Mouse (Mus musculus): ENCODE data around the gene BC005537. TPM values are rescaled to one million over a fixed set of nuclear protein-coding genes. Genes with fewer than 3 reads are reported as not detected.
"Not testable (repeated sequence)": the region's sequence is repeated elsewhere in the genome, so short reads cannot be mapped to it uniquely, and the experiment has no call there.

The BC005537 gene
- polyA plus RNA-seq (2012; rRNA removed): 27.3 and 41.8 TPM in 2 replicates

DNA sequence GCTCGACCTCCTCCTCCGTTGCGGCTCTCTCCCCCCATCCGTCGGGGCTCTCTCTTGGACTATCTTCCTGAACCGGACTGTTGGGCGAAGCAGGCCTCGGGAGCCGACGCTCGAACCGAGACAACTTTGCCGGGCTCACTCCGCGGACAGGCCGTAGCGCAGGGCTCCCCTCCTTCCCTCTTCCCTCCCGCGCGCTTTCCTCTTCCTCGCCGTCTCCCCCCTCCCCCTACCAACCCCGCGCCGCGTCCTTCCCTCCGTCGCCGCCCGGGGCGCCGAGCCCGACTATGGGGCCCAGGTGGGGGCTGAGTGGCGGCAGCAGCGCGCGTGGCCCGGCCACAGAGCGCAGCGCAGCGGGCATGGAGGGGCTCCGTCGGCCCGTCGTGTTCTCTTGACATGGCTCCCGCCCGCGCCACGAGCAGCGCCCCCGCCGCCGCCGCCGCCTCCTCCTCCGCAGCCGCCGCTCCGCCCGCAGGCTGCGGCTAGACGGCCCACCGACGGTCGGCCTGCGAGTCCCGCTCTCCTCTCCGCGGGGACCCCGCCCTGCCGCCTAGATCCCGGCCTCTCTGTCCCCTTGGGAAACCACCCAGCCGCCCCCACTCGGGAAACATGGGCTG is at the start of gene BC005537:
Gene BC005537, plus strand, starts transcription at position 350 of the 614 bp plus-strand sequence.
- no peak for DNase-seq (ENCODE audit: low read depth)

DNA sequence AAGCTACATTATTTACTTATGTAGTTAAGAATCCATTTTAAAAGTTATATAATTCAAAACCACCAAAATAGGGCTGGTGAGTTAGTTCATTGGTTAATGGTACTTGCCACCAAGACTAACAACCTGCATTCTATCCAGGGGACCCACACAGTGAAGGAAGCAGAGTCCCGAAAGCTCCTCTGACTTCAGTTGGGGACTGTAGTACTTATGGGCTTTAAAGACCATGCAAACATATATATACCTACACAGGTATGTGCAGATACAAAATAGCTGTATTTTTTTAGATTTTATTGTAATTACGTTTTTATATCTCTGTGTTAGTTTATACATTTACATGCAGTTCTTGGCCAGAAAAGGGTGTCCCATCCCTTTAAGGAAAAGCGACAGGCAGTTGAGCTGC is 44.7 kb upstream of the BC005537 start:
- DNase-seq (ENCODE audit: low read depth): no peak

DNA sequence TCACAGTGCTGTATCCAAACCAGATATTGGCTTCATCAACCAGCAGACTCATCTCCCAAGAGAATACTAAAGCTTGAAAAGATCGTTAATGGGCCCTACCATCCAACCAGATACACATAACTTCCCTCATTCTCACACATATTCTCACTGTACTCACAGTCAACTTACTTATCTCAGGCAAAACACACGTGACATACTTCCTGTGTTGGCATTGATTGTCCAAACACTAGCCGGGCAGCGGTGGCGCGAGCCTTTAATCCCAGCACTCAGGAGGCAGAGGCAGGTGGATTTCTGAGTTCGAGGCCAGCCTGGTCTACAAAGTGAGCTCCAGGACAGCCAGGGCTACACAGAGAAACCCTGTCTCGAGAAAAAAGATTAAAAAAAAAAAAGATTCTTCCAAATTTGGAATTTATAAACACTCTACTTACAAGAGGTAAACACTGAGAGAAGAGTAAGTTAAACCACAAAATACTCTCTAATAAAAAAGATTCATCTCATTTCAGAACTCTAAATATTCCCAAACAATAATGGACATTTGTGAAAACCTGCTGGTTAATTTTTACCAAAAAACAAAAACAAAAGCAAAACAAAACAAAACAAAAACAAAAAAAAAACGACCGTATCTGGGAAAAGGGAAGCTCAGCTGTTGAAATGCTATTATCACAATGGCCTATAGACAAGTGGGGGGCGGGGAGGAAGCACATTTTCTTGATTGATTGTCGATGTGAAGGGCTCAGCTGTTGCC is 43.5 kb upstream of the BC005537 start:
- DNase-seq (ENCODE audit: low read depth): no peak

DNA sequence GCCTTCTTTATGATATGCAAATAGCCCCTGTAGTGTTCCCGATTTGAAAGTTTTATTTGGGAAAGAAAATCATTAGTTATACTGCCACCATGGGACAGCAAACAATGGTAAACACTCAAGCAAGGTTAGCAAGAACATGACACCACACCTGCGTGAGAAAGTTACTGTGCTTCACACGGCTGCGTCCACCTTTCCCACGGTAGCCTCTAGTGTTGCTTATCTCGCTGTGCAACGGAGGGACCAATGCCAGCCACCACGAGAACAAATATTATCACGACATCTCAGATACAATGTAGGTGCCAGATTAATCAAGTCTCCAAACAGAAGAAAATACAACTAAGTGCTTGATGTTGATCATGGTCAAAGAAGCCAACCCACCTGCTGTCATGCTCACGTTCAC is 42.0 kb upstream of the BC005537 start:
- no peak for DNase-seq (ENCODE audit: low read depth)

DNA sequence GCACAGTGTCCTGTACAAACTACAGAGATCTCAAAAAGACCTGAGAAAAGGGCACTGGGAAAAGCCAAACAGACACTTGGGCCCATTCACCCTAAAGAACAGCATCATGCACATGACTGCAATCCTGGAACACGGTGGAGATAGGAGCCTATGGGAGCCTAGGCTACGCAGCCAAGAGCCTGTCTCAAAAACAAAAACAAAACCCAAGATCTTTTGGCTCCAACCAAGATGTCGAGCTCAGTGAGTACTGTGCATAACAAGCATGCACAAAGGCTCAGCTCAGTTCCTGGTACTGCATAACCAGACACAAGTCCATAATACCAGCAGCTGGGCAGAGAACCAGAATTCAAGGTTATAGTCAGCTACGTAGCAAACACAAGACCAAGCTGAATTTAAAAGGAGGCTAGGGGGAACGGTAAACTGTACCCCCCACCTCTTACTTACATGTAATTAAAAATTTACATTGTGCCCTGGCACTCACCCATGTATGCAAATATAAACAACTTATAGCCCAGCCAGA is 41.0 kb upstream of the BC005537 start:
- no peak for DNase-seq (ENCODE audit: low read depth)

DNA sequence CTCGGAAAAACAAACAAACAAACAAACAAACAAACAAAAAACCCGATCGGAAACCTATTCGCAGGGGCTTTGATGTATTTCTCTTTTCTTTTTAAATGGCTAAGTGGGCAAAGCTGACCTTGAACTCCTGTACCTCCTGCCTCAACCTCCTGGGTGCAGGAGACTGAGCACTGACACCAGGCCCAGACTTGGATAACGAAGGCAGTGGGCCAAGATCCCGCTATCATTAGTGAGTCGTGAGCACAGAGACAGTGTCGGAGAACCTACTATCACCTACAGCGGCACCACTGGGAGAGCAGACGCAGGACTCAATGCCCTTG is 40.4 kb upstream of the BC005537 start:
- no peak for DNase-seq (ENCODE audit: low read depth)

- DNase-seq (ENCODE audit: low read depth): peak; percentile 28
Observed at GRCm38 (mm10) chr13:24761403-24762227, 39.8 kb upstream of the BC005537 start, which contains the start of gene Gmnn. Gene Gmnn, minus strand, starts transcription at chr13:24761923.

DNA sequence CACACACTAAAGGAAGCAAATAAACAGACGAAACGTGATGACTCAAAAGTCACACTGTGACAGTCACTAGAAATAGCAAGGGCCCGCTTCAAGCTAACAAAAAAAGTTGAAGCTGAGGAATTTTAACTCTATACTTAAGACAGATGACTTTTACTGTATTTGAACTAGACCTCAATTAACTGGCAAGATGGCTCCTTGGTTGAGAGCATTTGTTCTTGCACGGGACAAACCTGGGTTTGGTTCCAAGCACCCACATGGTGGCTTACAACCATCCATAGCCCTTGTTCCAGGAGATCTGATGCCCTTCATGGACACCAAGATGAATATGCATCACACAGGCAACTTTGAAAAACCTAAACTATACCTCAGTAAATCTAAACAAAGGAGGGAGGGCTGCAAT is 39.2 kb upstream of the BC005537 start:
- DNase-seq (ENCODE audit: low read depth): no peak

GRCm38 (mm10) chr13:24767809-24768208 is 33.6 kb upstream of the BC005537 start:
- DNase-seq (ENCODE audit: low read depth): not testable (repeated sequence)

DNA sequence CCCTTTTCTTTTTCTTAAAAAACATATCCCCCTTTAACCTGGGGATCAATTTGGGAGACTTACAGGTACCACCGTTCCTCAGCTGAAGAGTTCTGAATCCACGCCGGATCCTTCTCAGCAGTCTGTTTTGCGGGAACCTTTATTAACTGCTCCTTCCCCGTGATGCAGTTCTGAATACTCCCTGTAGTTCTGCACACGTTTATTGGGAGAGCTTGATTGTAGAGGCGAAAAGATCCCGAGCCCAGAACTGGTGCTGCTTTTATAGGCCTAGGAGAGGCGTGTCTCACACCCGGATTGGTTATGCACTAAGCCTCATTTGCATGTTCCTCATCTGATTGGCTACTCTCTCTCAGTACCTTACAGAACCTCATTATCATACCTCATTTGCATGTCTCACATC is 30.0 kb upstream of the BC005537 start:
- DNase-seq (ENCODE audit: low read depth): not testable (repeated sequence)

DNA sequence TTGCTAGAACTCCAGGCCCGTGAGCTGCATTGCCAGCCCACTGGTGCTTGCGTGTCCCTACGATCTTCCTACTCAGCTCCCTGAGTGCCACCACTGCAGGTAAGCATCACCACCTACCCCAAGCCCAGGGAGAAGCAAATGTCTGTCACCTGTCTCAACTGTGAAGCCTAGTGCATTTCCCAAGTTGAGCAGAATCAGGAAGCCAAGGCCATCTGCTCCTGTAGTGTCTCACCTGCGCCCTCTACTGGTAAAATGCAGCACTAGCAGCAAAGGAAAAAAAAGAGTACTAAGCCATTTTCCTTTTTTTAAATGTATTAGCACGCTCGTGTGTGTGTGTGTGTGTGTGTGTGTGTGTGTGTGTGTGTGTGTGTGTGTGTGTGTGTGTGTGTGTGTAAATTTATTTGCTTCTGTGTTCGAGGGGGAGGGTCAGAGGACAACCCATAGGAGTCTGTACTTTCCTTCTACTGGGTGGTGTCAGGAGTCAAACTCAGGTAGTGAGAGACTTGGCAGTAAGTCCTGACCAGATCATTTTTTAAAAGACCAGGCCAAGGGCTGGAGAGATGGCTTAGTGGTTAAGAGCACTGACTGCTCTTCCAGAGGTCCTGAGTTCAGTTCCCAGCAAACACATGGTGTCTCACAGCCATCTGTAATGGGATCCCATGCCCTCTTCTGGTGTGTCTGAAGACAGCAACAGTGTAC is 25.2 kb upstream of the BC005537 start:
- DNase-seq (ENCODE audit: low read depth): no peak

- no peak for DNase-seq (ENCODE audit: low read depth)
Observed at GRCm38 (mm10) chr13:24778026-24778425, 23.4 kb upstream of the BC005537 start.

- no peak for DNase-seq (ENCODE audit: low read depth)
Observed at GRCm38 (mm10) chr13:24778706-24779380, 22.6 kb upstream of the BC005537 start.

DNA sequence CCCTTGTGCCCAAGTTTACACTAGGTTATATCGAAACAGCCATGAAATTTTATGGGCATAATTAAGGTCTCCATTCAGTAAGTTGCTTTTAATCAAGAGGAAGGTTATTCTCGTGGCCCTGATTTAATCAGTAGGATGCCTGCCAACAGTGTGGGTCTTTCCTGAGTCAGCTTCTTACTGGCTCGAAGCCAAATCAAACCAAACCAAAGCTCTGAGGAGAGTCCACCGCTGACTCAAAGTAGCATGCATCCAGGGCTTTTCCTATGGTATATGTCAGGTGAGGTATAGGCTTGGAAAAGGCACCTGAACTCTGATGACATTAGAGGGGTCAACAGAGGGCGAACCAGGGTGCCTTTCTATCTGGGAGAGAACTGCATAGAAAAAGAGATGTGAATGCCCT is 19.5 kb upstream of the BC005537 start:
- DNase-seq (ENCODE audit: low read depth): no peak

DNA sequence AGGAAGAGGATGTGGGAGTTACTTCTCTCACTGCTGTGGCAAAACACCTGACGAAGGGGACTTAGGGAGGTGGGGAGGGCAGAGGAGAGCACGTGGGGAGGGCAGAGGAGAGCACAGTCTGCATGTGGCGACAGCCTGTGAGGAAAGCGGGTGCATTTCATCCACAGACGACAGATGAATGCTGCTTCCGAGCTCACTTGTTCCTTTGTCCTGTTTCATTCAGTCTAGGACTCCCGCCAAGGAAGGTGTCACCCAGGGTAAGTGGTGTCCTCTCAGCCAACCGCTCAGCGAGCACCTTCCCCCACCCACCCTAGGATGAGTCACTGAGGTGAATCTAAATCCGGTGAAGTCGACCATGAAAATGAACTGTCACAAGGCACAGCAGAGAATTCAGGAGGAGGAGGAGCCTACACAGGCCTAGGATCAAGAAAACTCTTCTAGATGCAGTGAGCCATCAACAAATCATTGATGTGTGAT is 15.4 kb upstream of the BC005537 start:
- no peak for DNase-seq (ENCODE audit: low read depth)

- DNase-seq (ENCODE audit: low read depth): no peak
Observed at GRCm38 (mm10) chr13:24787477-24787876, 14.0 kb upstream of the BC005537 start.

- DNase-seq (ENCODE audit: low read depth): no peak
Observed at GRCm38 (mm10) chr13:24791349-24791748, 10.1 kb upstream of the BC005537 start.

DNA sequence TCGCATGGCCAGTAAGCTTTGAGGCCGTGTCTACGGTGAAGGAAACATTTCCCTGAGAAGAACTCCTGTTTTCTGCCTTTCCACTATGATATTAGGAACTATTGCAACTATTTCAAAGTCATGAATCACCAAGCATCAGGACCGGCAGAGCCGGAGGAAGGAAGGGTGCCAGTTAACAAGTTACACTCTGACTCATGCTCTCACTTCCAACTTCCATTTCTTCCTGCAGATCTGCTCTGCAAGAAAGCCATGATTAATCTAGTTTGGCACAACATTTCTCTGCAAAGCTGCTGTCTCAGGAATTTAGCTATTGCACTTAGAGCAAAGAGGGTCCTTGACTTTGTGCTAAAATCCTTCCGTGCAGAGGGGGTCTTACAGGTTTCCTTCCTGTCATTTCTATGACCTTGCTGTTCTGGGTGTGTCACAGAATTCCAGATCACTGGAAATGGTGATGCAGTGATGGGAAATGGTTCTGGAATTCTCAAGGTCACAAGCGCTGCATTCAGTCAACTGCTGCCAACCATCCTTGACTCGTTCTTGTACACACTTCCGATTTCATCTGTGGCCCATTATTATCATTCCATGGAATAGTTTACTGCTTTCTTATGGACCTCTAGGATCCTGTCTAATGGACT is 8.9 kb upstream of the BC005537 start:
- no peak for DNase-seq (ENCODE audit: low read depth)

DNA sequence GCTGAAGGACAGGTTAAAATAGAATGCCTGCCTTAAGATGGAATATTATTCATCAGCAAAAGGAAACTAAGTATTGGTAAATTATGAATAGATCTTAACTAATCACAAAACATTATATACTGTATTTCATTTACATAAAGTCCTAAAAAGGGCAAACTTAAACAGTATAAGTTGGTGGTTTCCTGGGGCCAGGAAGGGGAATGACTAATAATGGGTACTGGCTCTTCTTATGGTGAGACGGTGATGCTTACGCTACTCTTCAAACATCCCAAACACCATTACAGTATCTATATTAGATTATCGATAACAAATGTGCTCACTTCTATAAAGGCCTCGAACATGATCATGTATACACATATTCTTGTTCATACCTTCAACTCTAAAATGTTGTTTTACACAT is 2.8 kb upstream of the BC005537 start:
- DNase-seq (ENCODE audit: low read depth): no peak

DNA sequence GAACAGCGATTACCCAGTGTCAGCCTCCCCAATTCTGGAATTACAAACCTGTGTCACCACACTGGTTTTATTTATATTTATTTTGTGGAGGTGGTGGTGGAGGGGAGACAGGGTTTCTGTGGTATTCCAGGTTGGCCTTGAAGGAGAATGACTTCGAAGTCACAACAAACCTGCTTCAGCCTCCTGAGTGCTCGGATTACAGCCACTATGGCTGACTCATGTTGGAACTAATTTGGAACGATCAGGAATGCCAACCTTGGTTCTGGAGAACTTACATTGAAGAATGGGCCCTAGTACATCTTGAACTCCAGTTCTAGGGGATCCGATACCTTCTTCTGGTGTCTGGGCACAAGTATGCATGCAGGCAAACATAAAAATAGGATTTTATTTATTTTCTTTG is 2.1 kb upstream of the BC005537 start:
- DNase-seq (ENCODE audit: low read depth): no peak

Measured in gonadal fat pad, adult 2 months (tissue).